Mouse (Mus musculus): ENCODE data around the gene F2r. TPM values are rescaled to one million over a fixed set of nuclear protein-coding genes. Genes with fewer than 3 reads are reported as not detected.

Gene F2r
- polyA plus RNA-seq, 1 experiment from 2014 or later: 58.5 TPM

DNA sequence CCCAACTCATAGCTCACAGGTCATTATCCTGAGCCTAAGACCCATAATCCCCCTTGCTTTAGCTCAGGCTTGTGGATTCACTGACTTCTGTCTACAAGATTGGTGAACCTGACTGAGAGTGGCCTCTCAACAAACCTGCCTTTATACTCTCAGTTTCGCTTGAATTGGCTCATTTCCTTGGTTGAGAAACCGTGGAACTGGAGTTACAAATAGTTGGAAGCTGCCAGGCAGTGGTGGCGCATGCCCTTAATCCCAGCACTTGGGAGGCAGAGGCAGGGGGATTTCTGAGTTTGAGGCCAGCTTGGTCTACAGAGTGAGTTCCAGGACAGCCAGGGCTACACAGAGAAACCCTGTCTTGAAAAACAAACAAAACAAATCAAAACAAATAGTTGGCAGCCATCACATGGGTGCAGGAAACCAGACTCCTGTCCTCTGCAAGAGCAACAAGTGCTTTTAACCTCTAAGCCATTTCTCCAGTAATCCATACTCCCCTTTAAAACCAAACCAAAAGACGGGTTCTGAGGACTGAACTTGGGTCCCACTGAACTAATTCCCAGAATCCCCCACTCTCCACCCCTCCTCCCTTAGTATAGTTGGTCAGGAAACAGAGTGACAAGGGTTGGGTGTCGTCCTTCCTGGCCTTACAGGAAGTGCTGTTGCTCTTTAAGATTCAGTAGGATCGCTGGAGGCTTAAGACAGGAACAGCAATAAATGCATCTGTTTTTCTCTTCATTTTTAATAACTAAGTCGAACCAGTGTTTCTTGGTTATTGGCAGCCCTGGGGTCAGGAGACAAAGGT is 33.8 kb upstream of the F2r start:
- Histone ChIP-seq H3K27ac (ENCODE audit: low read depth) (no peak overlapping the region), H3K4me2 (ENCODE audit: low read length) (no peak overlapping the region), H3K4me1 (replicated peaks; ENCODE audit: control insufficient read depth, insufficient read depth, low read length) (peaks cover 4% of the 10 kb centered on the region; the same call in 1 of the 2 replicates), H3K27me3 (replicated peaks; ENCODE audit: control insufficient read depth, insufficient read depth, low read length) (no peaks in the 10 kb centered on the region), H3K4me3 (ENCODE audit: low read depth, low read length) (no peak overlapping the region), H3K9me3 (ENCODE audit: control insufficient read depth, low read length) (no peaks in the 10 kb centered on the region), H3K9ac (ENCODE audit: low read length) (no peak overlapping the region), H3K36me3 (ENCODE audit: control insufficient read depth, insufficient read depth, low read length) (peaks cover 9% of the 10 kb centered on the region)
- 76% methylated on average over 7 of the region's 7 CpGs for WGBS
- DNase-seq (ENCODE audit: low spot score): no peak
- no peak for ATAC-seq (replicated peaks; ENCODE audit: low FRiP score, low TSS enrichment, low read depth)

DNA sequence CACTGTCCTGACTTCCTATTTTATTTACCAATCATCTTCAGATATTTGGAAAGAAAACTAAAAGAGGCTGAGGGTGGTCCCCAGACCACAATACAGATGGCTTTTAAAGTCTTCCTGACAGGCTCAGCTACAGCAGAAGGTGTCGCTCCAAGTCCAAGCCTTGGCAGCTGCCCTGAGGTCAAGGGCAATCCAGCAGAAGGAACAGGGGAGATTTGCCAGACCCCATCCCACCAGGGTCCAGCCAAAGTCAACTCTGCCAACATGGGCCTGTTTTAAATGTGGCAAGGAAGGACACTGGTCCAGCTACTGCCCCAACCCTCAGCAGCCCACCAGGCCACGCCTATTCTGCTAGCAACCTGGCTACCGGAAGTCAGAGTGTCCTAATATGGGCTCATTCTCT is 31.7 kb upstream of the F2r start:
- Histone ChIP-seq H3K27ac (ENCODE audit: low read depth) (no peak overlapping the region), H3K36me3 (ENCODE audit: control insufficient read depth, insufficient read depth, low read length) (peaks cover 20% of the 10 kb centered on the region), H3K27me3 (replicated peaks; ENCODE audit: control insufficient read depth, insufficient read depth, low read length) (no peaks in the 10 kb centered on the region), H3K9me3 (ENCODE audit: control insufficient read depth, low read length) (no peaks in the 10 kb centered on the region), H3K9ac (ENCODE audit: low read length) (no peak overlapping the region), H3K4me3 (ENCODE audit: low read depth, low read length) (no peak overlapping the region), H3K4me2 (ENCODE audit: low read length) (no peak overlapping the region), H3K4me1 (replicated peaks; ENCODE audit: control insufficient read depth, insufficient read depth, low read length) (peaks cover 3% of the 10 kb centered on the region; the same call in 1 of the 2 replicates)
- 88% methylated on average over 3 of the region's 3 CpGs for WGBS
- DNase-seq (ENCODE audit: low spot score) (no peak), ATAC-seq (replicated peaks; ENCODE audit: low FRiP score, low TSS enrichment, low read depth) (no peak)

DNA sequence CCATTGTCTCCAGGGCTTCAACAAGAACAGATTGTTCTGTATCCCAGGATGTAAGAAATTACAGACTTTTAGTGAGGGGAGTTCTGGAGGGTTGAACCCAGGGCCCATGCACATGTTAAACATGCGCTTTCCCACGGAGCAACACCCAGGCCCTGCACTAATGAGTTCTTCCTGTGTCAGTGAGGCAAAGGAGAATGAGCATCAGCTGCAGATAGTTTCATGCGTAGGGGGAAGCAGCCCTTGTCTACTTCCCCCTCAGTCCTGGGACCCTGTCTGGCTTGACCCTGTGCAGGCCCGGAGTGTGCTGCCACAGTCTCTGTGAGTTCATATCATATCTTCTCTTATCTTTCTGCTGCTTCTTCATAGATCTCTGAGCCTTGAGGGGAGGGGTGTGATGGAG is 29.0 kb upstream of the F2r start:
- Histone ChIP-seq H3K4me3 (ENCODE audit: low read depth, low read length) (no peak overlapping the region), H3K9ac (ENCODE audit: low read length) (no peak overlapping the region), H3K9me3 (ENCODE audit: control insufficient read depth, low read length) (no peaks in the 10 kb centered on the region), H3K36me3 (ENCODE audit: control insufficient read depth, insufficient read depth, low read length) (peaks cover 17% of the 10 kb centered on the region), H3K27ac (ENCODE audit: low read depth) (0 out of 2 replicates have a peak overlapping the region, but pooled peaks have one; percentile 16), H3K4me2 (ENCODE audit: low read length) (no peak overlapping the region), H3K4me1 (replicated peaks; ENCODE audit: control insufficient read depth, insufficient read depth, low read length) (peaks cover 5% of the 10 kb centered on the region; the same call in 1 of the 2 replicates), H3K27me3 (replicated peaks; ENCODE audit: control insufficient read depth, insufficient read depth, low read length) (no peaks in the 10 kb centered on the region)
- WGBS: 57% methylated on average over 4 of the region's 4 CpGs
- DNase-seq (ENCODE audit: low spot score): no peak
- no peak; the same call in 1 of the 2 replicates for ATAC-seq (replicated peaks; ENCODE audit: low FRiP score, low TSS enrichment, low read depth)

DNA sequence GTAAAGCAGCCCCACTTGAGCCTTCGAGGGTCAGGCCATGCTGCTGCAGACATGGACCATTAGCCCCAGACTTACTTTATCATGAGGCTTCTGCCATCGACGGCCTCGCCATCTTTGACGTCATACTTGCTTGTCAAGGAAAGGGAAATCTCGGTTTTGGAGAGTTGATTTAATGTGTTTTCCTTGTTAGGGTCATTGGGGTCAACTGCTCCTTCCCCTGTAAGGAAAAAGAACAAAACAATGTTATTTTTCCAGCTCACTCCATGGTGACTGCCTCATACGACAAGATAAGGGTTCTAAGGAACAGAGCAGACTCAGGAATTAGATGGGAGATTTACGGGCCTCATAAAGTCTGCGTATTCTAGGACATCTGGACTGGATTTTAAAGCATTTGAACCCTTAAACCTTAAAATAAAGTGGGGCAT is 28.4 kb upstream of the F2r start:
- WGBS: 32% methylated on average over 9 of the region's 9 CpGs
- no peak for DNase-seq (ENCODE audit: low spot score)
- Histone ChIP-seq H3K27ac (ENCODE audit: low read depth) (no peak overlapping the region), H3K4me1 (replicated peaks; ENCODE audit: control insufficient read depth, insufficient read depth, low read length) (peaks cover 9% of the 10 kb centered on the region), H3K4me2 (ENCODE audit: low read length) (no peak overlapping the region), H3K9me3 (ENCODE audit: control insufficient read depth, low read length) (no peaks in the 10 kb centered on the region), H3K9ac (ENCODE audit: low read length) (no peak overlapping the region), H3K4me3 (ENCODE audit: low read depth, low read length) (no peak overlapping the region), H3K27me3 (replicated peaks; ENCODE audit: control insufficient read depth, insufficient read depth, low read length) (no peaks in the 10 kb centered on the region), H3K36me3 (ENCODE audit: control insufficient read depth, insufficient read depth, low read length) (peaks cover 17% of the 10 kb centered on the region)
- no peak for ATAC-seq (replicated peaks; ENCODE audit: low FRiP score, low TSS enrichment, low read depth)

DNA sequence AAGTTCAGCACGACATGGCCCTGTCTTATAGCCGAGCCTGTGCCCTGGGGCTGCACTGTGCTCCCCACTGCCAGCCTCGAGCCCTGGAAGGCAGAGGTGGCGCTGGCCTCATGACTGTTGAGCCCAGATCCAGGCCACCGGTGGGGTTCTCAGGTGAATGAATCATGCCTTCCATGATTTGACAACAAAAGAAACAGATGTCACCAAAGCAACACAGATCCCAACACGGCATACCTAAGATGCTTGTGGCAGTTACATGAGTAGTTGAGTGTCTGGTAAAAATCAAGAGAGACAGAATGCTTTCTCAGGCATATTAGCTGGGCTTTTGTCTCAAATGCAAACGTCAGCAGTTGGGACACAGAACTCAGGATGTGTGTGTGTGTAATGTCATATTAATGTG is 25.5 kb upstream of the F2r start:
- Histone ChIP-seq H3K4me1 (replicated peaks; ENCODE audit: control insufficient read depth, insufficient read depth, low read length) (peaks cover 20% of the 10 kb centered on the region), H3K9me3 (ENCODE audit: control insufficient read depth, low read length) (no peaks in the 10 kb centered on the region), H3K4me3 (ENCODE audit: low read depth, low read length) (no peak overlapping the region), H3K9ac (ENCODE audit: low read length) (no peak overlapping the region), H3K36me3 (ENCODE audit: control insufficient read depth, insufficient read depth, low read length) (peaks cover 17% of the 10 kb centered on the region), H3K4me2 (ENCODE audit: low read length) (no peak overlapping the region), H3K27me3 (replicated peaks; ENCODE audit: control insufficient read depth, insufficient read depth, low read length) (no peaks in the 10 kb centered on the region), H3K27ac (ENCODE audit: low read depth) (no peak overlapping the region)
- DNase-seq (ENCODE audit: low spot score): no peak
- 37% methylated on average over 7 of the region's 7 CpGs for WGBS
- ATAC-seq (replicated peaks; ENCODE audit: low FRiP score, low TSS enrichment, low read depth): no peak

DNA sequence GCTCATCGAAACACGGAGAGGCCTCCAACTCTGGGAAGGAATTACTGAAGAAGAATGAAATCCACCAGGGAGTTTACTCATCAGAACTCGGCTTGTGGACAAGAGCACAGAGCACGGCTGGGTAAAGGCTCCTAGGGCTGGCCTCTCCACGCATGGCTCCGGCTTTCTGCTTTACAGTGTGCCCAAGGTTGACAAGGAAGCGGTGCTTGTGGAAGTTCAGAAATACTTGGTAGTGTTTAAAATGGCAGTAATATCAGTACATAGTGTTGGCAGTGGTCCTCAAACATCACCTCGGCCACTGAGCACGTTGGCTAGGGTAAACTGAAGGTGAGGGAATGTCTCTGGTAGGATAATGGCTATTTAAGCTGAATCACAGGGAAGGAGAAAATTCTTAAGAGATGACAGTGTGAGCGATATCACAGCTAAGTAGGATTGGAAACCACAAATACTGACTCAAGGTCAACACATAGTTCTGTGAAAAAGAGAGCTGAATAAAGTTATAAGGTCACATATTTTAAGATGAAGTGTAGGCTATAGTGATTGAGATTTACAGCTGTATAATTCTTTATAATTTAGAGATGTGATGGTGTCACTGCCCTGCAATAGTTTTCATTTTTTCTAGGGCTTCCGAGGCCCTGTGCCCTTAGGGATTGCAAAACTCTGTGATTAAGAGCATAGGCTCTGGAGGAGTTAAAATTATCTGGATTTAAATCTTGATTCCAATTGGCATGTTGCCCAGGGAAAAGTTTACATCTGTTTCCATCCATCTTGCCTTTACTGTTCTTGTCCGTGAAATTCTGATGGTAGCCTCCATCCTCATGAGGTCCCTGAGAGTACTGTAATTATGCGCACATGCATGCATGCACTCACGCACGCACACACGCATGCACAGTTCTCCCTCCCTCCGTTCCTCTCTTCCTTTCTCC is 23.0 kb upstream of the F2r start:
- H3K27me3 ChIP-seq (replicated peaks; ENCODE audit: control insufficient read depth, insufficient read depth, low read length): no peaks in the 10 kb centered on the region
- DNase-seq (ENCODE audit: low spot score) (no peak), ATAC-seq (replicated peaks; ENCODE audit: low FRiP score, low TSS enrichment, low read depth) (no peak)
- peaks cover 24% of the 10 kb centered on the region for H3K4me1 ChIP-seq (replicated peaks; ENCODE audit: control insufficient read depth, insufficient read depth, low read length)
- no peak overlapping the region for H3K4me3 ChIP-seq (ENCODE audit: low read depth, low read length)
- H3K36me3 ChIP-seq (ENCODE audit: control insufficient read depth, insufficient read depth, low read length): peaks cover 17% of the 10 kb centered on the region
- H3K27ac ChIP-seq (ENCODE audit: low read depth): no peak overlapping the region
- H3K9me3 ChIP-seq (ENCODE audit: control insufficient read depth, low read length): no peaks in the 10 kb centered on the region
- 80% methylated on average over 17 of the region's 17 CpGs for WGBS
- no peak overlapping the region for H3K9ac ChIP-seq (ENCODE audit: low read length)
- no peak overlapping the region for H3K4me2 ChIP-seq (ENCODE audit: low read length)

DNA sequence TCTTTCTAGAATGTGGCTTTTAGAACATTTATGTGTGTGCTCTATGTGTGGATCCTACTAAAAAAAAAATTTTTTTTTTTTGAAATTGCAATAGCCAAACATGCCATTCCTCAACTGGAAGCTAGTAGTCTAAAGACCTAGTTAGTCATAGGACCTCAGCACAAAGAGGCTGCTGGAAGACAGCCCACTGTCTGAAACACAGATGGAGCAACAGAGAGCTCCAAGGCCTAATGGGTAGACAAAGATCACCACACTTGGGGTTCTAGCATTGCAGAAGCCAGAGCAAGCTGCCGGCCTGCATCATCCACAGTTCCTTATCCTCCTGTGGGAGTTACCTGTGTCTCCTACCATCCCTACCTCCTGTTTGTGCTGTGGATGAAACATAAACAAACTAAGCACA is 22.1 kb upstream of the F2r start:
- H3K36me3 ChIP-seq (ENCODE audit: control insufficient read depth, insufficient read depth, low read length): peaks cover 10% of the 10 kb centered on the region
- no peaks in the 10 kb centered on the region for H3K9me3 ChIP-seq (ENCODE audit: control insufficient read depth, low read length)
- no peaks in the 10 kb centered on the region for H3K27me3 ChIP-seq (replicated peaks; ENCODE audit: control insufficient read depth, insufficient read depth, low read length)
- 84% methylated on average over 1 of the region's 1 CpGs for WGBS
- no peak overlapping the region for H3K4me3 ChIP-seq (ENCODE audit: low read depth, low read length)
- H3K4me2 ChIP-seq (ENCODE audit: low read length): no peak overlapping the region
- H3K27ac ChIP-seq (ENCODE audit: low read depth): no peak overlapping the region
- peaks cover 24% of the 10 kb centered on the region for H3K4me1 ChIP-seq (replicated peaks; ENCODE audit: control insufficient read depth, insufficient read depth, low read length)
- no peak for DNase-seq (ENCODE audit: low spot score)
- H3K9ac ChIP-seq (ENCODE audit: low read length): no peak overlapping the region
- no peak for ATAC-seq (replicated peaks; ENCODE audit: low FRiP score, low TSS enrichment, low read depth)

DNA sequence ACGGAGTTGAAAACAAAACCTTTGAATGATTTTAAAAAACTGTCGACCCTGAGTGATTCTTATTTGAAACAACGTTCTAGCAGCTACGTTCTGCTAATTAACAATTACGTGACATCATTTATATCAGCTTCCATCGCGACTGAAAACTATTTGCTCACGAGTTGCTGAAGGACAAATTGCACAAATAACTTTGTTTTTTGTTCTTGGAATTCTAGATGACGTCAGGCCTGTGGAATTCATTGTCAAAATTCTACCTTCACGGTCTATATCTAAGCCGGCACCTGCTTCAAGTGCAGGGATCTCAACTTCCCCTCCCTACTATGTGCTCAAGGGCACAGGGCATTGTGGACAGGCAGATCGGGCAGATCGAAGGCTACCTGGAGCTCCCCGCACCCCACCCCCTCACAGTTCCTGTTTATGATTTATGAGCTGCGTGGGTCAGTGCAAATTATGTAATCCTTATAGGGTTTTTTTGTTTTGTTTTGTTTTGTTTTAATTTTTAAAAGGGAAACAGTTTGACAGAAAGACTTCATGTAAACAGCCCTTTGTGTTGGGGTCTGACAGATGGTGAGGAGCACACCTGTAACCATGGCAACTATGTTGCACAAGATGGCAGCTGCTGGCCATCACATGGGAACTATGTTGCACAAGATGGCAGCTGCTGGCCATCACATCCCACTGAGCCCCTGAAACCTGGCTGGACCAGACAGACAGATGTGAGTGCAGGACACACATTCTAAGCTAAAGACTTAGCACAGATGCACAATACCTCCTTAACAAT is 21.2 kb upstream of the F2r start:
- Histone ChIP-seq H3K36me3 (ENCODE audit: control insufficient read depth, insufficient read depth, low read length) (peaks cover 3% of the 10 kb centered on the region; the same call in 1 of the 2 replicates), H3K9me3 (ENCODE audit: control insufficient read depth, low read length) (no peaks in the 10 kb centered on the region), H3K4me3 (ENCODE audit: low read depth, low read length) (no peak overlapping the region), H3K27ac (ENCODE audit: low read depth) (peak overlapping the region; percentile 67), H3K9ac (ENCODE audit: low read length) (no peak overlapping the region), H3K4me2 (ENCODE audit: low read length) (no peak overlapping the region), H3K27me3 (replicated peaks; ENCODE audit: control insufficient read depth, insufficient read depth, low read length) (no peaks in the 10 kb centered on the region), H3K4me1 (replicated peaks; ENCODE audit: control insufficient read depth, insufficient read depth, low read length) (peaks cover 25% of the 10 kb centered on the region)
- 52% methylated on average over 15 of the region's 15 CpGs for WGBS
- ATAC-seq (replicated peaks; ENCODE audit: low FRiP score, low TSS enrichment, low read depth) (0 out of 2 replicates have a peak, but pooled peaks have one; percentile 52), DNase-seq (ENCODE audit: low spot score) (no peak)

All from intestine, embryonic 14.5 days (tissue).